Mouse (Mus musculus) left cerebral cortex, postnatal 25 days (tissue): ENCODE results near the gene Sco1. TPM values are rescaled to one million over a fixed set of nuclear protein-coding genes. Genes with fewer than 3 reads are reported as not detected.
"Not testable (repeated sequence)": the region's sequence is repeated elsewhere in the genome, so short reads cannot be mapped to it uniquely, and the experiment has no call there.

Experiments used
- DNase-seq, 2 experiments: peaks; one replicate each; pipeline ENCODE4 v3.0.0; 2022; ENCODE audit warnings: low spot score in 2 of 2, mixed read lengths in 1 of 2
- intact Hi-C: fragments of 180-260 bp; cut with DNase I; formaldehyde crosslinking; loops from one replicate; pipeline ENCODE4 v1.15.1; 2025
- total RNA-seq, 2 experiments: library from RNA; stranded (reverse); gene quantifications; 2 replicates each; pipeline ENCODE4 v1.2.3; 2021

The Sco1 gene
- total RNA-seq, 2 experiments from 2014 or later: 8.7 to 11.4 TPM

GRCm38 (mm10) chr11:67081125-67081649, 28.7 kb downstream of the Sco1 start:
- DNase-seq: no peak
- intact Hi-C loops: no loop called here

- intact Hi-C loops: no loop called here
Observed at GRCm38 (mm10) chr11:67082188-67082587, 29.7 kb downstream of the Sco1 start.

GRCm38 (mm10) chr11:67082793-67083192, 30.3 kb downstream of the Sco1 start:
- DNase-seq: no peak
- intact Hi-C loops: no loop called here

More at GRCm38 (mm10) chr11:67082188-67082587, 29.7 kb downstream of the Sco1 start:
- DNase-seq: no peak

GRCm38 (mm10) chr11:67083239-67083638, 30.8 kb downstream of the Sco1 start:
- intact Hi-C loops: no loop called here
- no peak for DNase-seq

- DNase-seq: no peak
- intact Hi-C loops: no loop called here
Observed at GRCm38 (mm10) chr11:67083712-67084340, 31.4 kb downstream of the Sco1 start.

GRCm38 (mm10) chr11:67085489-67085888, 33.0 kb downstream of the Sco1 start:
- intact Hi-C loops: loop anchor here (1.0 to 5.0 kb wide), 2 partner anchors 60 to 178 kb away; partner anchors contain the start of gene Tmem220

GRCm38 (mm10) chr11:67086467-67087164, 34.1 kb downstream of the Sco1 start:
- DNase-seq: no peak
- intact Hi-C loops: loop anchor here (5.0 kb wide), 1 partner anchor 179 kb away; no protein-coding TSS in a partner anchor

More at GRCm38 (mm10) chr11:67085489-67085888, 33.0 kb downstream of the Sco1 start:
- peak; percentile 70 to 85 for DNase-seq

- DNase-seq: no peak
- intact Hi-C loops: loop anchor here (5.0 kb wide), 1 partner anchor 180 kb away; no protein-coding TSS in a partner anchor
Observed at GRCm38 (mm10) chr11:67087225-67087624, 34.8 kb downstream of the Sco1 start.

GRCm38 (mm10) chr11:67092354-67092753, 39.9 kb downstream of the Sco1 start:
- DNase-seq, intact Hi-C loops: not testable (repeated sequence)

- intact Hi-C loops: no loop called here
- DNase-seq: no peak
Observed at GRCm38 (mm10) chr11:67093201-67093600, 40.7 kb downstream of the Sco1 start.

- no peak for DNase-seq
- intact Hi-C loops: no loop called here
Observed at GRCm38 (mm10) chr11:67093652-67094051, 41.2 kb downstream of the Sco1 start.

- intact Hi-C loops: no loop called here
- no peak for DNase-seq
Observed at GRCm38 (mm10) chr11:67094470-67094869, 42.0 kb downstream of the Sco1 start.

GRCm38 (mm10) chr11:67097709-67098108, 45.2 kb downstream of the Sco1 start:
- intact Hi-C loops: no loop called here

GRCm38 (mm10) chr11:67098427-67098826, 46.0 kb downstream of the Sco1 start:
- DNase-seq: peak; percentile 50 to 84
- intact Hi-C loops: no loop called here

More at GRCm38 (mm10) chr11:67097709-67098108, 45.2 kb downstream of the Sco1 start:
- DNase-seq: no peak

GRCm38 (mm10) chr11:67099241-67099640, 46.8 kb downstream of the Sco1 start:
- no peak for DNase-seq
- intact Hi-C loops: no loop called here

- peak in 1 of 2 experiments; percentile 64 for DNase-seq
- intact Hi-C loops: loop anchor here (2.0 kb wide), 1 partner anchor 75 kb away; the partner anchor contains the start of gene Tmem220
Observed at GRCm38 (mm10) chr11:67100169-67100568, 47.7 kb downstream of the Sco1 start.

- intact Hi-C loops: loop anchor here (2.0 kb wide), 1 partner anchor 77 kb away; the partner anchor contains the start of gene Tmem220
Observed at GRCm38 (mm10) chr11:67101713-67102112, 49.2 kb downstream of the Sco1 start.

GRCm38 (mm10) chr11:67103256-67103655, 50.8 kb downstream of the Sco1 start:
- intact Hi-C loops: no loop called here
- no peak for DNase-seq

More at GRCm38 (mm10) chr11:67101713-67102112, 49.2 kb downstream of the Sco1 start:
- peak in 1 of 2 experiments; percentile 65 for DNase-seq

- intact Hi-C loops: no loop called here
- DNase-seq: no peak
Observed at GRCm38 (mm10) chr11:67104242-67104641, 51.8 kb downstream of the Sco1 start.

GRCm38 (mm10) chr11:67104714-67105113, 52.2 kb downstream of the Sco1 start:
- intact Hi-C loops: no loop called here
- no peak for DNase-seq
